Mouse (Mus musculus) liver, adult (tissue): Measurements from ENCODE around the gene Spata13.

Experiments
- GATA4 ChIP-seq: IDR thresholded peaks from 2 replicates; pipeline ENCODE4 v1.6.1; 2014; ENCODE audit warnings: mild to moderate bottlenecking, low read length; ENCODE audit not compliant: insufficient replicate concordance

Spata13 gene

GRCm38 (mm10) chr14:60739616-60740015 lies 105.8 kb downstream of the Spata13 start:
- no peak for TF ChIP-seq GATA4

DNA sequence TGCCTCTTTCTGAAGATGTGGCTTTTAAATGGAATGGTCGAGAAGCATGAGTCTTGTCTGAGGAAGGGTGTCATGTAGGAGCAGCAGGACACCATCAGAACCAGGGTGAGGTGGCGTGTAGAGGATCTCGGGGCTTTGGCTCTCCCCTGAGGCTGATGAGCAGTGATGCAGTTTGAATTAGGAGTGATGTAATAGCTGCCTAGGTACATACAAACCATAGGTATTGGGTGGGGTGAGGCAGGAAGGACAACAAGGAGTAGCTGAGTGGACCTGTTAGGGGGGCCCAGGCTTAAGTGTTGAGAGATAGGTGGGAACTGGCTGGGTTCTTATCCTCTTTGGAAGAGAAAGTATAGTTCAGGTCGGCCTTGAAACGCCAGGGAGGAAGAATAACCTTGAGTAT lies 106.7 kb downstream of the Spata13 start:
- TF ChIP-seq GATA4 = no peak

- TF ChIP-seq GATA4 = no peak
Measured at GRCm38 (mm10) chr14:60741033-60741432, 107.2 kb downstream of the Spata13 start.

DNA sequence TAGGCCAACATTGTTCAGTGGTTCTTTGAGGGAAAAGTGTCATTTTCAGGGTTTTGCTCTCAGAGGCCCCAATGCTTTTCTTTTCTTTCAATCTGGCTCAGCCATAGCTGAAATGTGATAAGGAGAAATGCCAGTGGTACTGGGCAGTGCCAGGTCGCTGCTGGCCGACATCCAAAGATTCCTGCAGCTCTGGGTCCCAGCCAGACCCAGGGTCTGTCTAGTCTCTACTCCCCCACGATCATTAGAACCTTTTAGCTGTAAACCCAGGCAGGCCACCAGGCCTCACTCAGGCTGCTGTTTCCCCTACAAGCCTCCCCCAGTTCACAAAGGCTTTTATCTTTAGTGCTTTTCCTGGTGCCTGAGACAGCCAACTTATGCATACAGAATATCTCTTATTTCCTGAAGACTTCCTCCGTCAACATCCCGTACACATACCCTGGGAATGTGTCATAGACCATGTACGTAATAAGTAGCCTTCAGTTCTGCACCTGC lies 107.7 kb downstream of the Spata13 start:
- TF ChIP-seq GATA4 = peak; percentile 71; the same call in 1 of the 2 replicates

DNA sequence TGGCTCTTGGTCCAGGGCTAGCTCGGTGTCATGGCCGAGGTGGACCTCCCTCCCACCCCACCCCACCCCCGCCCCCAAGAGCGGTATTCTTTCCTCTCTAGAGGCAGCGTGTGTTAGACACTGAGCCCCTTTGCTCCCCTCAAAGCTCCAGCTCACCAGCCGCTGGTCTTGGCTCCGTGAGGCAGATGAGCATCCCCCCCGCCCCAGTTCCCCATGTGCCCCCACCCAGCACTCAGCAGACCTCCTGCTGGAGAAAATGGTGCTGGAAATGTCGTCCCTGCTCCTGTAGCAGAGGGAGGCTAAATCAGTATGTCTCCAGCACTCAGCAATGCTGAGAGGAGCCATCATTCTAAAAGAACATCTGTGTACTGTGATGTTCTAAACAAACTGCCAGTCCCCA lies 109.9 kb downstream of the Spata13 start:
- TF ChIP-seq GATA4 = no peak

DNA sequence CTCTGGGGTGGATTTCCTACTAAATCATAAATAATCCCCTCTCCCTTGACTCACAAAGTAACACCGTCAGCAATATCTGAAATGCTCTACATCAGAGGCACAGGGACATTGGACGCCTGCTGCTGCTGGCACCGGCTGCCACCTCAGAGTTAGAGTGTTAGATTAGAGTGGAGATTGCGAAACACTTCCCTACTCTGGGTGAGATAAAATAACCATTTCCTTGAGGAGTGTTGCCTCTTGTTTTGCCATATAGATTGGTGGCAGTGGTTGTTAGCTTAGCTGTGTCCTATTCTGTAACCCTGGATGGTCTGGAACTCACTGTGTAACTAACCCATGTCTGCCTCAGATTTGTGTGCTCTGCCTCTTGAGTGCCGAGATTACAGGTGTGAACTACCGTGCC lies 111.4 kb downstream of the Spata13 start:
- peak; percentile 30; the same call in 1 of the 2 replicates for TF ChIP-seq GATA4

GRCm38 (mm10) chr14:60746141-60746540 lies 112.3 kb downstream of the Spata13 start:
- no peak for TF ChIP-seq GATA4

- no peak for TF ChIP-seq GATA4
Measured at GRCm38 (mm10) chr14:60747154-60747870, 113.5 kb downstream of the Spata13 start.

DNA sequence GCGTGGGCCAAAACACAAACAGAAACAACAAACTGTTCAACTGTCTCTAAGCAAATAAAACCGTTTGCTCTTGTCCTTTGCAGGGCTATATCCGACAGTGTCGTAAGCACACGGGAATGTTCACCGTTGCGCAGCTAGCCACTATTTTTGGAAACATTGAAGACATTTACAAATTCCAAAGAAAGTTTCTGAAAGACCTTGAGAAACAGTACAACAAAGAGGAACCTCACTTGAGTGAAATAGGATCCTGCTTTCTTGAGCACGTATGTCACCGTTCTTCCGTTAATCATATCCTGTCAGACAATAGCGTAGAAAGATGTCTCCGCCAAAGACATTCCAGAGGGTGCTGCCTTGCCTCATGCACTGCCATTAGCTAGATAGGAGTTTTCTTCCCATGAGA lies 116.1 kb downstream of the Spata13 start:
- TF ChIP-seq GATA4 = no peak

GRCm38 (mm10) chr14:60751581-60751980 lies 117.8 kb downstream of the Spata13 start:
- no peak for TF ChIP-seq GATA4

GRCm38 (mm10) chr14:60752892-60753800 lies 119.3 kb downstream of the Spata13 start:
- no peak for TF ChIP-seq GATA4

DNA sequence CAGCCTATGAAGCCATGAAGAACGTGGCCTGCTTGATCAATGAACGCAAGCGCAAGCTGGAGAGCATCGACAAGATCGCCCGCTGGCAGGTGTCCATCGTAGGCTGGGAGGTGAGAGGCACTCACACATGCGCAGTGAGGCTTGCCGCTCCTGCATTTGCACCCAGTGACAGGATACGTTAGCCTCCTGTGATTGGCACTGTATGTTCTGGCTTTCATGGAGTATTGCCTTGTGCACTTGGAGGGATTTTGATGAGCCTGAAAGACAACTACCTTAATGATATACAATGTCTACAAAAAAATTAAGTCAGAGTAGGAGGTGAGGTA lies 120.0 kb downstream of the Spata13 start:
- TF ChIP-seq GATA4 = no peak

- TF ChIP-seq GATA4 = no peak
Measured at GRCm38 (mm10) chr14:60754656-60755055, 120.9 kb downstream of the Spata13 start.

DNA sequence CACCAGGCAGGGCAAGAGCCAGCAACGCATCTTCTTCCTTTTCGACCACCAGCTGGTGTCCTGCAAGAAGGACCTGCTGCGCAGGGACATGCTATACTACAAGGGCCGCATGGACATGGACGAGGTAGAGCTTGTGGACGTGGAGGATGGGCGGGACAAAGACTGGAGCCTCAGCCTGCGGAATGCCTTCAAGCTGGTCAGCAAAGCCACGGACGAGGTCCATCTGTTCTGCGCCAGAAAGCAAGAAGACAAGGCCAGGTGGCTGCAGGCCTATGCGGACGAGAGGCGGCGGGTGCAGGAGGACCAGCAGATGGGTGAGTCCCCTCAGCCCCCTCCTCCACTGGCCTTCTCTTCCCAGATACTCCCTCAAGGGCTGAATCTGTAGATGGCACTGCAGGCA lies 122.5 kb downstream of the Spata13 start:
- TF ChIP-seq GATA4 = no peak

- TF ChIP-seq GATA4 = no peak
Measured at GRCm38 (mm10) chr14:60757265-60757664, 123.5 kb downstream of the Spata13 start.

GRCm38 (mm10) chr14:60757722-60758121 lies 123.9 kb downstream of the Spata13 start:
- TF ChIP-seq GATA4 = no peak
